Mouse (Mus musculus): ENCODE results near the gene Gcnt4. TPM values are rescaled to one million over a fixed set of nuclear protein-coding genes. Genes with fewer than 3 reads are reported as not detected.

The Gcnt4 gene
- polyA plus RNA-seq, 1 experiment from 2014 or later = 0.44 TPM

- Histone ChIP-seq H3K9ac (no peak overlapping the region), H3K4me1 (peaks cover 5% of the 10 kb centered on the region), H3K4me2 (no peak overlapping the region), H3K9me3 (no peaks in the 10 kb centered on the region), H3K27me3 (replicated peaks) (no peaks in the 10 kb centered on the region), H3K36me3 (no peaks in the 10 kb centered on the region), H3K4me3 (no peak overlapping the region), H3K27ac (replicated peaks) (no peak overlapping the region)
- WGBS = 79% methylated on average over 6 of the region's 6 CpGs
- ATAC-seq (ENCODE audit: extremely low read depth, insufficient number of reproducible peaks, low FRiP score, low TSS enrichment) = no peak
These were observed 52.6 kb downstream of the Gcnt4 start for GRCm38 (mm10) chr13:96976986-96977595.

DNA sequence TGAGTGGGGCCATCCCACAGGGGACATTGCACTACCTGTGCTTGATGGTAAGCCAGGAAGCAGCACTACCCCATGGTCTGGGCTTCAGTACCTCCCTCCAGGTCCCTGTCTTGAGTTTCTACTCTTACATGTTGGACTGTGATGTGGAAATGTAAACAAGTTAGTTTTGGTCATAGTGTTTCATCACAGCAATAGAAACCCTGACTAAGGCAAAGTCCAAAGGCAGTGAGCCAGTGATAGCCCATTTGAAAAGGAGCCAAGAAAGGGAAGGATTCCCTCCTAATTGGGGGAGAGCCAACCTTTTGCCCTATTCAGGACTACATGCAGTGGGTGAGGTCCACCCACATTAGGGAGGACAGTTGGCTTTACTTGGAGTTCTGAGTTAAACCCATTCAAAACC is 56.1 kb downstream of the Gcnt4 start:
- H3K9ac ChIP-seq = no peak overlapping the region
- peaks cover 11% of the 10 kb centered on the region for H3K4me1 ChIP-seq
- no peaks in the 10 kb centered on the region for H3K36me3 ChIP-seq
- no peak for ATAC-seq (ENCODE audit: extremely low read depth, insufficient number of reproducible peaks, low FRiP score, low TSS enrichment)
- no peak overlapping the region for H3K27ac ChIP-seq (replicated peaks)
- no peak overlapping the region for H3K4me3 ChIP-seq
- no peaks in the 10 kb centered on the region for H3K9me3 ChIP-seq
- no peak overlapping the region for H3K4me2 ChIP-seq
- H3K27me3 ChIP-seq (replicated peaks) = no peaks in the 10 kb centered on the region

- H3K4me3 ChIP-seq = no peak overlapping the region
- WGBS = 56% methylated on average over 26 of the region's 26 CpGs
- peak overlapping the region; percentile 45 for H3K4me2 ChIP-seq
- no peak overlapping the region for H3K27ac ChIP-seq (replicated peaks)
- H3K4me1 ChIP-seq = peaks cover 19% of the 10 kb centered on the region
- ATAC-seq (ENCODE audit: extremely low read depth, insufficient number of reproducible peaks, low FRiP score, low TSS enrichment) = no peak
- H3K9ac ChIP-seq = no peak overlapping the region
- no peaks in the 10 kb centered on the region for H3K9me3 ChIP-seq
- no peaks in the 10 kb centered on the region for H3K27me3 ChIP-seq (replicated peaks)
- no peaks in the 10 kb centered on the region for H3K36me3 ChIP-seq
These were observed 59.0 kb downstream of the Gcnt4 start for GRCm38 (mm10) chr13:96983251-96984126.

DNA sequence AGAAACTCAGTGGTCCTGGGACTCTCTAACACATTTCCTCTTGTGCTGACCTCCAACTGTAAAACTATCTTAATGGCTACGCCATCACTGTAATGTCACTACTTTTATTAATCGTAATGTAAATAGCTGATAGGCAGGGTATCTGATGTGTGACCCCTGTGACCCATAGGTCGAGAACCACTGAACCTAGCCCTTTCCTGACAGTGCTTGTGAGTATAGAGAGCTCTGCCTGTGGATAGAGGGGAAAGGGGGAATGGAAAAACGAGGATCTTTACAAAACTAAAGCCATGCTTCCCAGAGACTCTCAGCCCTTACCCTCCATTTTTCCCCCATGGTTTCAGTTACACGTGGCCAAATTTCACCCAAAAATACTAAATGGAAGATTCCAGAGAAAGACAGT is 60.2 kb downstream of the Gcnt4 start:
- Histone ChIP-seq H3K4me1 (peaks cover 19% of the 10 kb centered on the region), H3K27me3 (replicated peaks) (no peaks in the 10 kb centered on the region), H3K27ac (replicated peaks) (no peak overlapping the region), H3K9ac (no peak overlapping the region), H3K4me3 (no peak overlapping the region), H3K36me3 (no peaks in the 10 kb centered on the region), H3K4me2 (no peak overlapping the region), H3K9me3 (no peaks in the 10 kb centered on the region)
- ATAC-seq (ENCODE audit: extremely low read depth, insufficient number of reproducible peaks, low FRiP score, low TSS enrichment) = no peak
- 71% methylated on average over 5 of the region's 5 CpGs for WGBS

DNA sequence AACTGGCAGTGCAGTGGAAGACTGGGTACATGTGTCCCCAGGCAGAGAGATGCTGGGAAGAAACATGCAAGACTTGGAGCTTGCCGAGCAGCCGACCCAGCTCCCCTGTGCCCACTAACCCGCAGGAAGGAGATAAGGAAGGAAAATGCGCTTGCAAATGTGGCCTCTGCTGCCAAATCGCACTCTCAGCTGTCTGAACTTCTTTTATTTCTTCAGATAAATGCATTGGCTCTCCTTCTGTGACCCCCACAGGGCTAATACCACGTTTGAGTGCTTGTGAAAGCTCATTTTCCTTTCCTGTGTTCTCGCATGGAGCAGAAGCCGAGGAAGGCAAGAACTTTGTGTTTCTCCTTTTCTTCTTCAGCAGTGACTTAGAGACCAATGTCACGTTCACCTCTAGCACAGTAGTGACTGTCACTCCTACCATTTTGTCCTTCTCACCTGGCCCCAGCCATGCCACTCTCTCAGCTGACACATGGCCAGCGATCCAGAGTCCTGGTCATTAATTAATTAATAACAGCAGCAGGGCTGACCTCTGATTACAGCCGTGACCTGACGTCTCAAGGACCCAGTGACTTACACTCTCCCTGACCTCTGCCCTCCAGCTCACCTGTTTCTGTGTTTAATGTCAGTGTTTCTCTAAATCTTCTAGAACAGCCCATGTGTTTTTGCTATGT is 61.2 kb downstream of the Gcnt4 start:
- no peak overlapping the region for H3K27ac ChIP-seq (replicated peaks)
- H3K4me2 ChIP-seq = 0 out of 2 replicates have a peak overlapping the region, but pooled peaks have one; percentile 4
- no peak overlapping the region; the same call in 1 of the 2 replicates for H3K9ac ChIP-seq
- H3K4me1 ChIP-seq = peaks cover 19% of the 10 kb centered on the region
- H3K36me3 ChIP-seq = no peaks in the 10 kb centered on the region
- H3K4me3 ChIP-seq = no peak overlapping the region
- WGBS = 40% methylated on average over 12 of the region's 12 CpGs
- ATAC-seq (ENCODE audit: extremely low read depth, insufficient number of reproducible peaks, low FRiP score, low TSS enrichment) = no peak
- H3K27me3 ChIP-seq (replicated peaks) = no peaks in the 10 kb centered on the region
- H3K9me3 ChIP-seq = no peaks in the 10 kb centered on the region

GRCm38 (mm10) chr13:96989129-96989528 is 64.6 kb downstream of the Gcnt4 start:
- no peak overlapping the region for H3K4me2 ChIP-seq
- no peaks in the 10 kb centered on the region for H3K36me3 ChIP-seq
- no peak overlapping the region for H3K9ac ChIP-seq
- H3K4me3 ChIP-seq = no peak overlapping the region
- H3K4me1 ChIP-seq = peaks cover 11% of the 10 kb centered on the region
- H3K27me3 ChIP-seq (replicated peaks) = no peaks in the 10 kb centered on the region
- no peaks in the 10 kb centered on the region for H3K9me3 ChIP-seq
- no peak for ATAC-seq (ENCODE audit: extremely low read depth, insufficient number of reproducible peaks, low FRiP score, low TSS enrichment)
- WGBS = 78% methylated on average over 16 of the region's 16 CpGs
- H3K27ac ChIP-seq (replicated peaks) = no peak overlapping the region

DNA sequence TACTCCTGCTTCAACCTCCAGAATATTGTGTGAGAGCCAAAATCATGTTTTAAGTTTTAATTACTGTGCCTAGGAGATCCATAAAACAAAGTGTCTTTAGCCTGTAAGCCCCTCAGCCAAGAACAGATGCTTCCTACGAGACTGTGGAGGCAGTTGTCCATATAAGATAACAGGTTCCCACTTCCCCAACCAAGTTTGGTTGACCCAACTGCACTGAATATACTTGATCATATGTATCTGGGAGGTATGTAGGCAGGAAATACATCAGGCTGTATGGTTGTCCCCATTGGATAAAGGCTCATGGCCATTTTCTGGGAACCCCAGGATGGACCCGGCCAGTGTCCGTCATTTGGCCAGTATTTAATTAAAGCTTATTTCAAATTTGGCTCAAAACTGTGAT is 65.6 kb downstream of the Gcnt4 start:
- WGBS = 79% methylated on average over 3 of the region's 3 CpGs
- Histone ChIP-seq H3K9me3 (no peaks in the 10 kb centered on the region), H3K4me2 (no peak overlapping the region), H3K9ac (no peak overlapping the region), H3K27ac (replicated peaks) (no peak overlapping the region), H3K36me3 (no peaks in the 10 kb centered on the region), H3K4me1 (peaks cover 11% of the 10 kb centered on the region), H3K4me3 (no peak overlapping the region), H3K27me3 (replicated peaks) (no peaks in the 10 kb centered on the region)
- ATAC-seq (ENCODE audit: extremely low read depth, insufficient number of reproducible peaks, low FRiP score, low TSS enrichment) = no peak

GRCm38 (mm10) chr13:96990561-96991265 is 66.2 kb downstream of the Gcnt4 start:
- Histone ChIP-seq H3K36me3 (no peaks in the 10 kb centered on the region), H3K27me3 (replicated peaks) (no peaks in the 10 kb centered on the region), H3K9ac (no peak overlapping the region), H3K9me3 (no peaks in the 10 kb centered on the region), H3K4me3 (no peak overlapping the region), H3K4me2 (no peak overlapping the region), H3K4me1 (peaks cover 6% of the 10 kb centered on the region), H3K27ac (replicated peaks) (no peak overlapping the region)
- no peak for ATAC-seq (ENCODE audit: extremely low read depth, insufficient number of reproducible peaks, low FRiP score, low TSS enrichment)
- WGBS = 77% methylated on average over 14 of the region's 14 CpGs

DNA sequence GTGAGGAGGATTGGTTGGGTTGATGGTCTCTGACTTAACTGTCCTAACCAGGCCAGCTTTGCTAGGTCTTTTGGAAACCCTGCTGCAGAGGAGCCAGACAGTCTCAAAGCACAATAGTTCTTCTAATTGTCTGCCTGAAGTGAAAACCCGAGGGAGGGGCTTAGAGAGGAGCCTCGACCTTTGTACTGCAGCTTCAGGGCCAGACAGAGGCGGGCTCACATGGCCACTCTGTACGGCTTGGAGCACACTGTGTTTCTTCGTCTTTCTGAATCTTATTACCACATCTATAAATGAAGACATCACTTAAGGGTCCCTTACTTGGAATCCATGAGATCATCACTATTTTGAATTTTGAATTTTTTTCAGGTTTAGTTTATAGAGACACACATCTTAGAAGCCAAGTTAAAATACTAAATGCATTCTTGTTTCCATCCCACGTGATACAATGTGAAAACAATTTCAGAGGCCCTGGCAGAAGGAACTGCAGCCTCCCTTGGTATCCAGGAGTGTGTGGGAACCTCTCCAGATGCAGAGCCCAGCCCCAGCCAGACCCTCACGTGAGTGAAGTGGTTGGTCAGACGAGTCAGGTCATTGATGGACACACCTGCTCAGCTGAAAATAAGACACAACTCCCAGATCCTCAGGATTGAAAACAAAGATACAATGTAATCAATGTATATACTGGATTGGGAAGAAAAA is 69.0 kb downstream of the Gcnt4 start:
- H3K9me3 ChIP-seq = no peaks in the 10 kb centered on the region
- WGBS = 53% methylated on average over 8 of the region's 8 CpGs
- H3K4me1 ChIP-seq = no peaks in the 10 kb centered on the region
- no peak overlapping the region for H3K27ac ChIP-seq (replicated peaks)
- no peak overlapping the region for H3K4me3 ChIP-seq
- H3K4me2 ChIP-seq = no peak overlapping the region
- no peak for ATAC-seq (ENCODE audit: extremely low read depth, insufficient number of reproducible peaks, low FRiP score, low TSS enrichment)
- no peak overlapping the region for H3K9ac ChIP-seq
- no peaks in the 10 kb centered on the region for H3K36me3 ChIP-seq
- H3K27me3 ChIP-seq (replicated peaks) = no peaks in the 10 kb centered on the region

DNA sequence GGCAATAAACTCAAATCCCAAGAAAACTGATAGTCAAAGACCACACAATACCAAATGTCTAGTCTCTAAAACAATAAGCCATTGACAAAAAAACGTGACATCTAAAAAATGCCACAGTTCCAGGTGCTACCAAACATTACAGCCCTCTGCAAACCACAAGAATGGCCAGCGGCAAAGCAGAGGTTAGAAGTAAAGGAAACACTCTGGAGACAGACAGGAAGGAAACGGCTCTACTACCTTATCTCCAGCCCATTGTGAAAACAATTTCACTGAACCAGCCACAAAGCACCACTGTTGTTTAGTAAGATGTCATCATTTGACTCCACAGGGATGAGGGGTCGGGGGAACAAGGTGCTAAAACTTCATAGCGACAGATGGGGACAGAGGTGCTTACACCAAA is 70.8 kb downstream of the Gcnt4 start:
- H3K27ac ChIP-seq (replicated peaks) = no peak overlapping the region
- H3K9me3 ChIP-seq = no peaks in the 10 kb centered on the region
- H3K9ac ChIP-seq = no peak overlapping the region
- H3K4me1 ChIP-seq = no peaks in the 10 kb centered on the region
- H3K36me3 ChIP-seq = no peaks in the 10 kb centered on the region
- no peak overlapping the region for H3K4me3 ChIP-seq
- 34% methylated on average over 5 of the region's 5 CpGs for WGBS
- ATAC-seq (ENCODE audit: extremely low read depth, insufficient number of reproducible peaks, low FRiP score, low TSS enrichment) = no peak
- H3K27me3 ChIP-seq (replicated peaks) = no peaks in the 10 kb centered on the region
- H3K4me2 ChIP-seq = no peak overlapping the region

DNA sequence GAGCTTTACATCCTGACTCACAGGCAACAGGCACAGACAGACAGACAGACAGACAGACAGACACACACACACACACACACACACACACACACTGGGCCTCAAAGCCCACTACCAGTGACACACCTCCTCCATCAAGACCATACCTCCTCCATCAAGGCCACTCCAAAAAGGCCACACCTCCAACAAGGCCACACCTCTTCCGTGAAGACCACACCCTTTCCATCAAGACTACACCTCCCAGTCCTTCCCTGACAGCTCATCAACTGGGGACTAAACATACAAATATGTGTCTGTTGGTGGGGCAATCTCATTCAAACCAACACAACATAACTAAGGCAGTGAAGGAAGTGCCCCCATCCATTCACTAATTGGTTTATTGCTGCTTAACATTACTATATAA is 72.6 kb downstream of the Gcnt4 start:
- H3K4me1 ChIP-seq = no peaks in the 10 kb centered on the region
- H3K36me3 ChIP-seq = no peaks in the 10 kb centered on the region
- no peak overlapping the region for H3K4me3 ChIP-seq
- H3K27me3 ChIP-seq (replicated peaks) = no peaks in the 10 kb centered on the region
- H3K27ac ChIP-seq (replicated peaks) = no peak overlapping the region
- ATAC-seq (ENCODE audit: extremely low read depth, insufficient number of reproducible peaks, low FRiP score, low TSS enrichment) = no peak
- no peak overlapping the region for H3K4me2 ChIP-seq
- H3K9ac ChIP-seq = no peak overlapping the region
- 65% methylated on average over 1 of the region's 1 CpGs for whole genome bisulfite sequencing
- H3K9me3 ChIP-seq = no peaks in the 10 kb centered on the region

Measured in heart, embryonic 13.5 days (tissue).